Mouse (Mus musculus): ENCODE measurements at regions not wholly inside any gene's neighbourhood (a gene's known extent, or its start where the extent isn't known, plus 50 kb on each side); places are given as distances from the start of the nearest gene placed in this dataset.

- no peak for DNase-seq (ENCODE audit: low read depth, low spot score)
These were observed 345.2 kb upstream of the Tshz3 start for GRCm38 (mm10) chr7:36352761-36353160.

GRCm38 (mm10) chr7:36350616-36351015 is 347.3 kb upstream of the Tshz3 start:
- DNase-seq (ENCODE audit: low read depth, low spot score) = peak; percentile 66

GRCm38 (mm10) chr7:36348195-36348594 is 349.7 kb upstream of the Tshz3 start:
- DNase-seq (ENCODE audit: low read depth, low spot score) = no peak

- no peak for DNase-seq (ENCODE audit: low read depth, low spot score)
These were observed 363.1 kb upstream of the Tshz3 start for GRCm38 (mm10) chr7:36334857-36335256.

GRCm38 (mm10) chr7:36334091-36334490 is 363.8 kb upstream of the Tshz3 start:
- DNase-seq (ENCODE audit: low read depth, low spot score) = no peak

GRCm38 (mm10) chr7:36332633-36333032 is 365.3 kb upstream of the Tshz3 start:
- no peak for DNase-seq (ENCODE audit: low read depth, low spot score)

GRCm38 (mm10) chr7:36328141-36328540 is 369.8 kb upstream of the Tshz3 start:
- no peak for DNase-seq (ENCODE audit: low read depth, low spot score)

GRCm38 (mm10) chr7:36324035-36324434 is 373.9 kb upstream of the Tshz3 start:
- DNase-seq (ENCODE audit: low read depth, low spot score) = no peak

- DNase-seq (ENCODE audit: low read depth, low spot score) = no peak
These were observed 375.7 kb upstream of the Tshz3 start for GRCm38 (mm10) chr7:36322181-36322580.

GRCm38 (mm10) chr7:36317466-36318212 is 380.3 kb upstream of the Tshz3 start:
- DNase-seq (ENCODE audit: low read depth, low spot score) = peak; percentile 59

- DNase-seq (ENCODE audit: low read depth, low spot score) = no peak
These were observed 384.2 kb upstream of the Tshz3 start for GRCm38 (mm10) chr7:36313751-36314150.

GRCm38 (mm10) chr7:36309761-36310605 is 387.9 kb upstream of the Tshz3 start:
- no peak for DNase-seq (ENCODE audit: low read depth, low spot score)

- no peak for DNase-seq (ENCODE audit: low read depth, low spot score)
These were observed 389.2 kb upstream of the Tshz3 start for GRCm38 (mm10) chr7:36308726-36309125.

- DNase-seq (ENCODE audit: low read depth, low spot score) = no peak
These were observed 389.8 kb upstream of the Tshz3 start for GRCm38 (mm10) chr7:36308106-36308620.

- DNase-seq (ENCODE audit: low read depth, low spot score) = no peak
These were observed 420.6 kb upstream of the Tshz3 start for GRCm38 (mm10) chr7:36277275-36277674.

GRCm38 (mm10) chr7:36268966-36269365 is 429.0 kb upstream of the Tshz3 start:
- no peak for DNase-seq (ENCODE audit: low read depth, low spot score)

GRCm38 (mm10) chr7:36265163-36265823 is 432.6 kb upstream of the Tshz3 start:
- no peak for DNase-seq (ENCODE audit: low read depth, low spot score)

GRCm38 (mm10) chr7:36262124-36262710 is 435.7 kb upstream of the Tshz3 start:
- DNase-seq (ENCODE audit: low read depth, low spot score) = no peak

- DNase-seq (ENCODE audit: low read depth, low spot score) = no peak
These were observed 440.8 kb upstream of the Tshz3 start for GRCm38 (mm10) chr7:36257102-36257501.

- DNase-seq (ENCODE audit: low read depth, low spot score) = no peak
These were observed 444.6 kb upstream of the Zfp507 start for GRCm38 (mm10) chr7:36247356-36247755.

GRCm38 (mm10) chr7:36236673-36237072 is 433.9 kb upstream of the Zfp507 start:
- DNase-seq (ENCODE audit: low read depth, low spot score) = no peak

GRCm38 (mm10) chr7:36229031-36229430 is 426.2 kb upstream of the Zfp507 start:
- DNase-seq (ENCODE audit: low read depth, low spot score) = no peak

Data from forelimb bud, embryonic 11.5 days (tissue).